Mouse (Mus musculus): ENCODE measurements around the gene Cers6.

DNA sequence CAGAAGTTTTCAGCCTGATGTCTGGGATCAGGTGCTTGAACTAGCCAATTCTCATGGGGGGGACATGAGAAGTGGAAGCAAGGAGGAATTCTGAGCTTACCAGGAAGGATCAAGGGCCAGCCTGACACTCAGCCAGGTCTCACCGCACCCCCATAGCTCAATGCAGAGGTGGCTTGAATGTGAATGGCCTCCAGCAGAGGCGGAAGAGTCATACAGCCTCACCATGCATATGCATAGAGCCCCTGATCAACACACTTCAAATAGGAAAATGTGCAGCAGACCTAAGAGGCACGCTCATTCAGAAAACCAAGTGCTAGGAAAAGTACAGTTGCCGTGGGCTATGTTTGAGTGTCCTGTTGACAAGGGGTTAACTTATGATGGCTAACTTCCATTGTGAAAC is 42.2 kb upstream of the Cers6 start:
- TF ChIP-seq CTCF (IDR thresholded peaks at IDR 0.05; ENCODE audit: low read depth) (no peak), EP300 (IDR thresholded peaks at IDR 0.05; ENCODE audit: low read depth) (no peak)
